8 mouse cellular contexts compared by ENCODE assay signal in the genomic region with DNA sequence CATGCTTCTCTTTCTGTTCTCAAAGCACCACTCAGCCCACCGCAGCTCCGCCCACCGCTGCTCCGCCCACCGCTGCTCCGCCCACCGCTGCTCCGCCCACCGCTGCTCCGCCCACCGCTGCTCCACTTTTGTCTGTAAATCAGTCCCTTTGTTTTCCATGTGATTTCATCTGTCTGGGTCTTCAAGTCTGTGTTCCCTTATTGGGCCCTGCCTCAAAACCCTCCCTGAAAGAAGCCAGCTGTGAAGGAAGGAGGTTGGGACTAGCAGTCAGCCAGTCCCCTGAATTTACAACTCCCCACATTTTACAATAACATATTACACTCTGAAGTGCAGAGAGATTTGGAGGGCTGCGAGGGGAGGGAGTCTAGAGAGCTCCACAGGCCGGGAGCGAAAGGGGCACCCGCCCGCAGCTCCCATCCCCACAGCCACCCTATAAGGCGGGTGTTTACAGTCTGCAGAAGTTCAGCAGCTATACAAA. TPM values are rescaled to one million over a fixed set of nuclear protein-coding genes. Genes with fewer than 3 reads are reported as not detected.
DNase-seq lines count a peak whose midpoint lies in the region; ATAC-seq and TF ChIP-seq lines count a peak whose summit lies in the region.

No protein-coding gene starts in this region.

- H3K9me3 ChIP-seq in kidney, embryonic 14.5 days (ENCODE audit: control insufficient read depth, low read length), result no peaks in the 10 kb centered on the region
- H3K9me3 ChIP-seq in midbrain, embryonic 13.5 days, result no peaks in the 10 kb centered on the region

- no peak overlapping the region for H3K4me3 ChIP-seq in kidney, embryonic 14.5 days (ENCODE audit: low read length)
- no peak overlapping the region for H3K4me3 ChIP-seq in midbrain, embryonic 13.5 days (replicated peaks)
- H3K4me3 ChIP-seq in thymus, adult 2 months (ENCODE audit: control insufficient read depth, insufficient read depth, low read length), result no peak overlapping the region

- peak; percentile 80 for DNase-seq in R1 (ENCODE audit: low read depth, low spot score)
- DNase-seq in embryo, embryonic 10.5 days (ENCODE audit: low spot score), result peak; percentile 47
- DNase-seq in heart, adult 9 months (ENCODE audit: low spot score in 2 of 2), result peak; percentile 75 to 81
- DNase-seq in layer of hippocampus, postnatal 25 days (ENCODE audit: extremely low spot score in 1 of 2, low spot score in 1 of 2), result no peak
- no peak for DNase-seq in thymus, adult 2 months

- ATAC-seq in kidney, embryonic 14.5 days (ENCODE audit: low FRiP score, low TSS enrichment), result peak; percentile 92
- 0 out of 2 replicates have a peak, but pooled peaks have one; percentile 20 for ATAC-seq in midbrain, embryonic 13.5 days
- ATAC-seq in monocyte, adult 5-6 weeks (replicated peaks; ENCODE audit: insufficient number of reproducible peaks, low FRiP score, low TSS enrichment, poor library complexity, severe bottlenecking), result no peak

- peak overlapping the region; percentile 28 for H3K4me2 ChIP-seq in kidney, embryonic 14.5 days (replicated peaks; ENCODE audit: low read depth, low read length)
- 0 out of 2 replicates have a peak overlapping the region, but pooled peaks have one; percentile 1 for H3K4me2 ChIP-seq in midbrain, embryonic 13.5 days (replicated peaks)

- no peak for TF ChIP-seq CTCF in thymus, adult 2 months (IDR thresholded peaks at IDR 0.05; ENCODE audit: borderline replicate concordance, control insufficient read depth, extremely low read depth, insufficient read depth, low read length, poor library complexity)

- no peak overlapping the region for H3K9ac ChIP-seq in kidney, embryonic 14.5 days (ENCODE audit: low read depth, low read length)
- no peak overlapping the region for H3K9ac ChIP-seq in midbrain, embryonic 13.5 days (replicated peaks)

- no peaks in the 10 kb centered on the region for H3K36me3 ChIP-seq in kidney, embryonic 14.5 days (ENCODE audit: control insufficient read depth, insufficient read depth, low read length)
- H3K36me3 ChIP-seq in midbrain, embryonic 13.5 days, result no peaks in the 10 kb centered on the region
- no peaks in the 10 kb centered on the region for H3K36me3 ChIP-seq in thymus, adult 2 months (ENCODE audit: control insufficient read depth, insufficient read depth, low read length)

- WGBS in kidney, embryonic 14.5 days, result 7% methylated on average over 16 of the region's 17 CpGs
- WGBS in midbrain, embryonic 13.5 days, result 13% methylated on average over 17 of the region's 17 CpGs
- WGBS in thymus, adult 2 months, result 14% methylated on average over 16 of the region's 17 CpGs

- peak overlapping the region; percentile 88 for H3K27ac ChIP-seq in kidney, embryonic 14.5 days (ENCODE audit: low read depth, low read length)
- H3K27ac ChIP-seq in midbrain, embryonic 13.5 days, result no peak overlapping the region
- no peak overlapping the region for H3K27ac ChIP-seq in thymus, adult 2 months (ENCODE audit: control insufficient read depth, insufficient read depth, low read length)

- peaks cover 7% of the 10 kb centered on the region; the same call in 1 of the 2 replicates for H3K4me1 ChIP-seq in kidney, embryonic 14.5 days (ENCODE audit: control insufficient read depth, insufficient read depth, low read length)
- no peaks in the 10 kb centered on the region for H3K4me1 ChIP-seq in midbrain, embryonic 13.5 days (replicated peaks)
- H3K4me1 ChIP-seq in thymus, adult 2 months (replicated peaks; ENCODE audit: control insufficient read depth, insufficient read depth, low read length), result no peaks in the 10 kb centered on the region

- no peak for TF ChIP-seq POLR2A in thymus, adult 2 months (IDR thresholded peaks at IDR 0.05; ENCODE audit: control insufficient read depth, extremely low read depth, insufficient read depth, low read length, poor library complexity)

- H3K27me3 ChIP-seq in kidney, embryonic 14.5 days (ENCODE audit: control insufficient read depth, insufficient read depth, low read length), result peaks cover 4% of the 10 kb centered on the region; the same call in 1 of the 2 replicates
- H3K27me3 ChIP-seq in midbrain, embryonic 13.5 days, result 0 out of 2 replicates have a peak, but pooled peaks cover 2% of the 10 kb centered on the region
- H3K27me3 ChIP-seq in thymus, adult 2 months (ENCODE audit: control insufficient read depth, insufficient read depth, low read length), result no peaks in the 10 kb centered on the region

RNA-seq across cellular contexts. Expression of a gene that starts 18.1 kb away (rescaled TPM):
- polyA plus RNA-seq in kidney, embryonic 14.5 days (2014; fragmentation: Nextera tagmentation; extraction: Ambion mirVana), result not detected in 2 replicates
- polyA plus RNA-seq in midbrain, embryonic 13.5 days (2015; fragmentation: Nextera tagmentation; extraction: Ambion mirVana), result not detected in 2 replicates
- not detected in 3 replicates for total RNA-seq in monocyte, adult 5-6 weeks (2017)
- not detected for total RNA-seq in layer of hippocampus, postnatal 25 days (2021)
- polyA plus RNA-seq in thymus, adult 2 months (2012; rRNA removed), result not detected in 2 replicates

RNA-seq across cellular contexts. Expression of a gene that starts 37.6 kb away (rescaled TPM):
- polyA plus RNA-seq in kidney, embryonic 14.5 days (2014; fragmentation: Nextera tagmentation; extraction: Ambion mirVana), result 41.7 and 65.8 TPM in 2 replicates
- polyA plus RNA-seq in midbrain, embryonic 13.5 days (2015; fragmentation: Nextera tagmentation; extraction: Ambion mirVana), result 18.1 and 21.4 TPM in 2 replicates
- 0.53 to 1.6 TPM (median 0.68 TPM) in 3 replicates for total RNA-seq in monocyte, adult 5-6 weeks (2017)
- total RNA-seq in layer of hippocampus, postnatal 25 days (2021), result 10 to 100 TPM; 38.0 to 40.9 TPM
- polyA plus RNA-seq in thymus, adult 2 months (2012; rRNA removed), result 2.0 and 3.1 TPM in 2 replicates

RNA-seq across cellular contexts. Expression of a gene that starts 47.8 kb away (rescaled TPM):
- polyA plus RNA-seq in kidney, embryonic 14.5 days (2014; fragmentation: Nextera tagmentation; extraction: Ambion mirVana), result 0.24 and 0.31 TPM in 2 replicates
- 0.11 and 0.32 TPM in 2 replicates for polyA plus RNA-seq in midbrain, embryonic 13.5 days (2015; fragmentation: Nextera tagmentation; extraction: Ambion mirVana)
- not detected in 3 replicates for total RNA-seq in monocyte, adult 5-6 weeks (2017)
- total RNA-seq in layer of hippocampus, postnatal 25 days (2021), result 1 to 10 TPM; 3.8 to 4.5 TPM
- 6.6 and 63.0 TPM in 2 replicates for polyA plus RNA-seq in thymus, adult 2 months (2012; rRNA removed)

RNA-seq across cellular contexts. Expression of a gene that starts 59.2 kb away (rescaled TPM):
- polyA plus RNA-seq in kidney, embryonic 14.5 days (2014; fragmentation: Nextera tagmentation; extraction: Ambion mirVana), result 0.09 and 0.20 TPM in 2 replicates
- polyA plus RNA-seq in midbrain, embryonic 13.5 days (2015; fragmentation: Nextera tagmentation; extraction: Ambion mirVana), result 0.16 TPM in 1 of 2 replicates, not detected in the other
- not detected in 3 replicates for total RNA-seq in monocyte, adult 5-6 weeks (2017)
- total RNA-seq in layer of hippocampus, postnatal 25 days (2021), result not detected
- 0.22 and 1.1 TPM in 2 replicates for polyA plus RNA-seq in thymus, adult 2 months (2012; rRNA removed)

Comparison
In these comparisons a context has a peak if more than half of its experiments do, and no peak if none do; other contexts are left out.
1. DNase-seq: peak in R1 (single experiment), embryo, embryonic 10.5 days (single experiment) and heart, adult 9 months (2 of 2); none in layer of hippocampus, postnatal 25 days (0 of 2) and thymus, adult 2 months (single experiment).